Mouse (Mus musculus): ENCODE results near the gene Scarf1. TPM values are rescaled to one million over a fixed set of nuclear protein-coding genes. Genes with fewer than 3 reads are reported as not detected.

The Scarf1 gene
- polyA plus RNA-seq, 2 experiments, result 6.0 to 8.5 TPM

GRCm38 (mm10) chr11:75473376-75473775 is 40.0 kb upstream of the Scarf1 start:
- no peak overlapping the region for H3K4me3 ChIP-seq (replicated peaks; ENCODE audit: low read length)
- H3K9ac ChIP-seq (ENCODE audit: low read depth, low read length, severe bottlenecking), result no peak overlapping the region
- 58% methylated on average over 7 of the region's 7 CpGs for WGBS
- no peak overlapping the region for H3K27ac ChIP-seq (replicated peaks; ENCODE audit: low read depth, low read length)
- no peak overlapping the region for H3K4me2 ChIP-seq (replicated peaks; ENCODE audit: low read depth, low read length, severe bottlenecking)
- DNase-seq (ENCODE audit: low spot score) (no peak), ATAC-seq (ENCODE audit: low FRiP score, low read depth) (no peak)
- no peaks in the 10 kb centered on the region; the same call in 1 of the 2 replicates for H3K27me3 ChIP-seq (ENCODE audit: control insufficient read depth, insufficient read depth, low read length)
- TF ChIP-seq POLR2A (IDR thresholded peaks at IDR 0.05; ENCODE audit: borderline replicate concordance, extremely low read depth, insufficient read depth, insufficient read length), result no peak
- no peaks in the 10 kb centered on the region for H3K36me3 ChIP-seq (ENCODE audit: control insufficient read depth, insufficient read depth, low read length)
- no peaks in the 10 kb centered on the region for H3K9me3 ChIP-seq (ENCODE audit: control insufficient read depth, low read length)
- no peaks in the 10 kb centered on the region for H3K4me1 ChIP-seq (ENCODE audit: control insufficient read depth, insufficient read depth, low read length)

GRCm38 (mm10) chr11:75486192-75486591 is 27.1 kb upstream of the Scarf1 start:
- TF ChIP-seq POLR2A (IDR thresholded peaks at IDR 0.05; ENCODE audit: borderline replicate concordance, extremely low read depth, insufficient read depth, insufficient read length), result no peak
- ATAC-seq (ENCODE audit: low FRiP score, low read depth), result peak; percentile 9; the same call in 1 of the 2 replicates
- WGBS, result 25% methylated on average over 3 of the region's 3 CpGs

GRCm38 (mm10) chr11:75486601-75487285 is 26.6 kb upstream of the Scarf1 start, which contains the start of gene Prpf8:
Gene Prpf8, plus strand, starts transcription at chr11:75486816.
- DNase-seq (ENCODE audit: low spot score) (peak; percentile 97), ATAC-seq (ENCODE audit: low FRiP score, low read depth) (peak; percentile 100)
- H3K36me3 ChIP-seq (ENCODE audit: control insufficient read depth, insufficient read depth, low read length), result peaks cover 37% of the 10 kb centered on the region
- 0 out of 2 replicates have a peak, but pooled peaks have one; percentile 57 for TF ChIP-seq POLR2A (IDR thresholded peaks at IDR 0.05; ENCODE audit: borderline replicate concordance, extremely low read depth, insufficient read depth, insufficient read length)
- peak within 1 kb of the TSS; percentile 97 for H3K9ac ChIP-seq (ENCODE audit: low read depth, low read length, severe bottlenecking)
- H3K9me3 ChIP-seq (ENCODE audit: control insufficient read depth, low read length), result no peaks in the 10 kb centered on the region
- H3K27ac ChIP-seq (replicated peaks; ENCODE audit: low read depth, low read length), result peak within 1 kb of the TSS; percentile 76
- peaks cover 7% of the 10 kb centered on the region for H3K4me1 ChIP-seq (ENCODE audit: control insufficient read depth, insufficient read depth, low read length)
- no peaks in the 10 kb centered on the region for H3K27me3 ChIP-seq (ENCODE audit: control insufficient read depth, insufficient read depth, low read length)
- WGBS, result under 1% methylated on average over 48 of the region's 52 CpGs
- peak within 1 kb of the TSS; percentile 71 for H3K4me2 ChIP-seq (replicated peaks; ENCODE audit: low read depth, low read length, severe bottlenecking)
- H3K4me3 ChIP-seq (replicated peaks; ENCODE audit: low read length), result peak within 1 kb of the TSS; percentile 88

More at GRCm38 (mm10) chr11:75486192-75486591, 27.1 kb upstream of the Scarf1 start:
- Histone ChIP-seq H3K27me3 (ENCODE audit: control insufficient read depth, insufficient read depth, low read length) (no peaks in the 10 kb centered on the region), H3K4me1 (ENCODE audit: control insufficient read depth, insufficient read depth, low read length) (peaks cover 7% of the 10 kb centered on the region), H3K36me3 (ENCODE audit: control insufficient read depth, insufficient read depth, low read length) (peaks cover 31% of the 10 kb centered on the region), H3K9me3 (ENCODE audit: control insufficient read depth, low read length) (no peaks in the 10 kb centered on the region), H3K4me3 (replicated peaks; ENCODE audit: low read length) (peak overlapping the region; percentile 88), H3K27ac (replicated peaks; ENCODE audit: low read depth, low read length) (no peak overlapping the region), H3K9ac (ENCODE audit: low read depth, low read length, severe bottlenecking) (no peak overlapping the region), H3K4me2 (replicated peaks; ENCODE audit: low read depth, low read length, severe bottlenecking) (peak overlapping the region; percentile 36)
- no peak for DNase-seq (ENCODE audit: low spot score)

- Histone ChIP-seq H3K4me1 (ENCODE audit: control insufficient read depth, insufficient read depth, low read length) (peaks cover 7% of the 10 kb centered on the region), H3K9me3 (ENCODE audit: control insufficient read depth, low read length) (no peaks in the 10 kb centered on the region), H3K4me3 (replicated peaks; ENCODE audit: low read length) (peak overlapping the region; percentile 88), H3K27me3 (ENCODE audit: control insufficient read depth, insufficient read depth, low read length) (no peaks in the 10 kb centered on the region), H3K27ac (replicated peaks; ENCODE audit: low read depth, low read length) (no peak overlapping the region), H3K9ac (ENCODE audit: low read depth, low read length, severe bottlenecking) (peak overlapping the region; percentile 97), H3K4me2 (replicated peaks; ENCODE audit: low read depth, low read length, severe bottlenecking) (peak overlapping the region; percentile 71), H3K36me3 (ENCODE audit: control insufficient read depth, insufficient read depth, low read length) (peaks cover 44% of the 10 kb centered on the region)
- ATAC-seq (ENCODE audit: low FRiP score, low read depth) (no peak), DNase-seq (ENCODE audit: low spot score) (no peak)
- WGBS, result 36% methylated on average over 6 of the region's 6 CpGs
- TF ChIP-seq POLR2A (IDR thresholded peaks at IDR 0.05; ENCODE audit: borderline replicate concordance, extremely low read depth, insufficient read depth, insufficient read length), result no peak
Observed at GRCm38 (mm10) chr11:75487496-75487895, 25.8 kb upstream of the Scarf1 start.

GRCm38 (mm10) chr11:75494296-75495049 is 18.9 kb upstream of the Scarf1 start:
- no peak for DNase-seq (ENCODE audit: low spot score)
- no peak overlapping the region for H3K9ac ChIP-seq (ENCODE audit: low read depth, low read length, severe bottlenecking)
- H3K27me3 ChIP-seq (ENCODE audit: control insufficient read depth, insufficient read depth, low read length), result no peaks in the 10 kb centered on the region
- H3K4me2 ChIP-seq (replicated peaks; ENCODE audit: low read depth, low read length, severe bottlenecking), result no peak overlapping the region
- 91% methylated on average over 10 of the region's 10 CpGs for WGBS
- H3K36me3 ChIP-seq (ENCODE audit: control insufficient read depth, insufficient read depth, low read length), result peaks cover 99% of the 10 kb centered on the region
- H3K4me1 ChIP-seq (ENCODE audit: control insufficient read depth, insufficient read depth, low read length), result no peaks in the 10 kb centered on the region
- TF ChIP-seq POLR2A (IDR thresholded peaks at IDR 0.05; ENCODE audit: borderline replicate concordance, extremely low read depth, insufficient read depth, insufficient read length), result no peak
- no peak for ATAC-seq (ENCODE audit: low FRiP score, low read depth)
- H3K4me3 ChIP-seq (replicated peaks; ENCODE audit: low read length), result no peak overlapping the region
- no peak overlapping the region for H3K27ac ChIP-seq (replicated peaks; ENCODE audit: low read depth, low read length)
- H3K9me3 ChIP-seq (ENCODE audit: control insufficient read depth, low read length), result no peaks in the 10 kb centered on the region

Measured in limb, embryonic 14.5 days (tissue).